Mouse (Mus musculus) adrenal gland, adult 2 months (tissue): Measurements from ENCODE around the gene Cntnap4. TPM values are rescaled to one million over a fixed set of nuclear protein-coding genes. Genes with fewer than 3 reads are reported as not detected.
A peak's percentile ranks its signal among the peaks of the same experiment; 100 is the strongest.
"Not testable (repeated sequence)": the region's sequence is repeated elsewhere in the genome, so short reads cannot be mapped to it uniquely, and the experiment has no call there.

Experiments used
- DNase-seq: peaks from one replicate; pipeline ENCODE4 v3.0.0; 2021
- polyA plus RNA-seq: library from polyadenylated mRNA; depleted of rRNA; stranded (reverse); fragments of >200 nt; gene quantifications from 2 replicates; pipeline ENCODE4 v1.2.3, GENCODE M21; 2012
- total RNA-seq, 2 experiments: library from RNA; stranded (reverse); gene quantifications; 2 replicates each; pipeline ENCODE4 v1.2.3; 2021

Gene Cntnap4
- total and polyA plus RNA-seq, 3 experiments = not detected

- no peak for DNase-seq
These were observed 161.0 kb downstream of the Cntnap4 start for GRCm38 (mm10) chr8:112730583-112731432.

GRCm38 (mm10) chr8:112735575-112735974, 165.7 kb downstream of the Cntnap4 start:
- no peak for DNase-seq

GRCm38 (mm10) chr8:112743331-112743730, 173.5 kb downstream of the Cntnap4 start:
- no peak for DNase-seq

GRCm38 (mm10) chr8:112747296-112747695, 177.5 kb downstream of the Cntnap4 start:
- no peak for DNase-seq

GRCm38 (mm10) chr8:112755171-112755570, 185.3 kb downstream of the Cntnap4 start:
- DNase-seq = no peak

- DNase-seq = no peak
These were observed 233.2 kb downstream of the Cntnap4 start for GRCm38 (mm10) chr8:112803058-112803457.

GRCm38 (mm10) chr8:112809382-112809781, 239.5 kb downstream of the Cntnap4 start:
- DNase-seq = no peak

GRCm38 (mm10) chr8:112841057-112841456, 271.2 kb downstream of the Cntnap4 start:
- DNase-seq = no peak

GRCm38 (mm10) chr8:112849541-112849940, 279.7 kb downstream of the Cntnap4 start:
- not testable (repeated sequence) for DNase-seq

GRCm38 (mm10) chr8:112906458-112907112, 336.7 kb downstream of the Cntnap4 start:
- DNase-seq = peak; percentile 44

GRCm38 (mm10) chr8:112909527-112909926, 339.7 kb downstream of the Cntnap4 start:
- DNase-seq = no peak

GRCm38 (mm10) chr8:112911422-112911821, 341.6 kb downstream of the Cntnap4 start:
- DNase-seq = no peak

GRCm38 (mm10) chr8:112922151-112922550, 352.3 kb downstream of the Cntnap4 start:
- DNase-seq = no peak

- DNase-seq = no peak
These were observed 352.9 kb downstream of the Cntnap4 start for GRCm38 (mm10) chr8:112922789-112923188.
